Mouse (Mus musculus) kidney, adult 2 months (tissue): ENCODE measurements around the gene Fbln5.

ENCODE experiments used
- CTCF ChIP-seq: fragments of 200-500 bp; conservative IDR thresholded peaks from 2 replicates; pipeline ENCODE4 v1.5.1; 2011; ENCODE audit warnings: low read depth, mild to moderate bottlenecking, control low read depth, low read length, moderate library complexity, mixed read lengths; ENCODE audit not compliant: insufficient read depth, insufficient read length
- POLR2A ChIP-seq: fragments of 200-500 bp; IDR thresholded peaks from one replicate; pipeline ENCODE4 v1.6.1; 2011; ENCODE audit warnings: low read depth, low read length, control low read depth

- TF ChIP-seq POLR2A (no peak), CTCF (no peak)
Measured at GRCm38 (mm10) chr12:101801744-101802143, 17.1 kb downstream of the Fbln5 start.
